Mouse (Mus musculus) limb, embryonic 10.5 days (tissue): ENCODE results near the gene Fbln5. TPM values are rescaled to one million over a fixed set of nuclear protein-coding genes. Genes with fewer than 3 reads are reported as not detected.

Experiments
- DNase-seq: peaks from one replicate; pipeline ENCODE4 v3.0.0-alpha.2; 2017; ENCODE audit warnings: low spot score
- H3K27ac ChIP-seq: fragments of 300-500 bp; sonication (generic); 2 replicates; pipeline ENCODE4 v1.5.1; 2016; ENCODE audit warnings: mild to moderate bottlenecking
- H3K27me3 ChIP-seq: fragments of 300-500 bp; sonication (generic); 2 replicates; pipeline ENCODE4 v1.6.1; 2016; ENCODE audit warnings: low read depth, mild to moderate bottlenecking; ENCODE audit not compliant: poor library complexity, severe bottlenecking
- H3K36me3 ChIP-seq: fragments of 300-500 bp; sonication (generic); 2 replicates; pipeline ENCODE4 v1.6.1; 2016; ENCODE audit warnings: mild to moderate bottlenecking, moderate library complexity
- H3K4me1 ChIP-seq: fragments of 300-500 bp; sonication (generic); 2 replicates; pipeline ENCODE4 v1.6.1; 2016
- H3K4me3 ChIP-seq: fragments of 300-500 bp; sonication (generic); 2 replicates; pipeline ENCODE4 v1.5.1; 2016; ENCODE audit warnings: mild to moderate bottlenecking, moderate library complexity
- H3K9me3 ChIP-seq: fragments of 300-500 bp; sonication (generic); replicated peaks from 2 replicates; pipeline ENCODE4 v1.6.1; 2016; ENCODE audit warnings: mild to moderate bottlenecking
- WGBS: fragments of 180-500 bp; shearing (Covaris S2); methylation state at CpG from one replicate; pipeline ENCODE4 v1.1.7; 2016; 5-methylcytosine and 5-hydroxymethylcytosine counted together
- polyA plus RNA-seq: library from polyadenylated mRNA; unstranded; fragments of >200 nt; fragmentation: Nextera tagmentation; extraction: Ambion mirVana; gene quantifications from 2 replicates; pipeline ENCODE4 v1.2.1, GENCODE M21; 2016

The Fbln5 gene
- polyA plus RNA-seq, 1 experiment from 2014 or later, result 16.1 TPM

DNA sequence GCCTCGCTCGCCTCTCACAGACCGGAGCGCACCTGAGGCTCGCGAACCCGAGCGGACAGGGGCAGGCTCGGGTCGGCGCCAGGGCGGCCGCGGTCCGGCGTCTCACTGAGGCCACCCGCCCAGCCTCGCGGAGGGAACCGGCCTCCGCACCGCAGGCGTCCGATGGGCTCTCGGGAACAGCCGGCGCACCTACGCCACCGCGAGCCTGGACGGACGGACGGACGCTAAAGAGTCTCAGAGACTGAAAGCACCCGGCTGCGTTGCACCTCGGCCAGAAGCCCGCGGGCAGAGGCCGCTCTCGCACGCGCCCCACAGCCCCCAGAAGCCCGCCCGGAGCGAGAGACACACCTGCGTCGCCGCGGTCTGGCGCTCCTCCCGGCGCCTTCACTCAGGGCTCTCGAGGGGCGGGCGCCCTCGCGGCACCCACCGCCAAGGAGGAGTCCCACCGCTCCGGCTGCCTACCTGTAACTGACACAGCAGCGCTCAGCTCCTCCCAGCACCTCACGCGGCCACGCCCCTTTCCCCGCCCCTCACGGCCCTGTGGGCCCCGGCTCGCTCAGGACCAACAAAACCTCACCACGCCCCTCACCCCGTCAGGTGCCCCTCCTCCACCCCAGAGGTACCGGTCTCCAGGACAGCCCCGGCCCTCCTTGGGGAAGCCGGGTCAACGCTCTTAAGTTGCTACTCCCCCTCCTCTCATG lies 100.7 kb downstream of the Fbln5 start, which contains the start of gene Tc2n:
TSS of gene Tc2n (minus strand) at position 470 of the 701 bp plus-strand sequence.
- Histone ChIP-seq H3K36me3 (no peaks in the 10 kb centered on the region), H3K4me1 (peaks cover 10% of the 10 kb centered on the region; the same call in 1 of the 2 replicates), H3K27ac (peak within 1 kb of the TSS; percentile 42), H3K9me3 (no peaks in the 10 kb centered on the region), H3K4me3 (peak within 1 kb of the TSS; percentile 81), H3K27me3 (peaks cover 37% of the 10 kb centered on the region)
- DNase-seq, result peak; percentile 87
- under 1% methylated on average over 75 of the region's 75 CpGs for WGBS

DNA sequence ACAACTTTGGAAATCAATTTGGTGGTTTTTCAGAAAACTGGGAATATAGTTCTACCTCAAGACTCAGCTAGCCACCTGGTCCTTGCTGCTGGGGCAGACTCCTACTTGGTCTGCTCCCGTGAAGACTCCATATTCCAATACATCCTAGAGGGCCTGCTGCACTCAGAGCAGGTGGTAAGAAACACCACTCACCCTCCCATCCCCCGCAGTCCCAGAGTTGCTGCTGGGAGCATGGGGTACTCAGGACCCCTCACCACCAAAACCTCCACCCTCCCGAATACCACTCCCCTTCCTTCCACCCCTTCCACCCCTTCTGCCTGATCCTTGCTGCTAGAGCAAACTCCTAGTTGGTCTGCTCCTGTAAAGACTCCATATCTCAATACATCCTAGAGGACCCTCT lies 119.7 kb downstream of the Fbln5 start:
- Histone ChIP-seq H3K9me3 (no peaks in the 10 kb centered on the region), H3K27ac (no peak overlapping the region), H3K27me3 (no peaks in the 10 kb centered on the region), H3K4me1 (no peaks in the 10 kb centered on the region), H3K4me3 (no peak overlapping the region), H3K36me3 (no peaks in the 10 kb centered on the region)
- DNase-seq, result no peak
- WGBS, result 82% methylated on average over 3 of the region's 3 CpGs

Other genes starting within 250 kb of the Fbln5 start
- 0.24 and 0.43 TPM in 2 replicates for gene Tc2n, start 100.5 kb downstream of the Fbln5 start, polyA plus RNA-seq
- gene Trip11, start 94.2 kb upstream of the Fbln5 start, polyA plus RNA-seq, result 14.6 and 20.0 TPM in 2 replicates
- gene Atxn3, start 139.2 kb upstream of the Fbln5 start, polyA plus RNA-seq, result 8.3 and 8.8 TPM in 2 replicates
- 33.7 and 35.7 TPM in 2 replicates for gene Cpsf2, start 156.9 kb upstream of the Fbln5 start, polyA plus RNA-seq